Mouse (Mus musculus): ENCODE results near the gene B130006D01Rik. TPM values are rescaled to one million over a fixed set of nuclear protein-coding genes. Genes with fewer than 3 reads are reported as not detected.
A peak's percentile ranks its signal among the peaks of the same experiment; 100 is the strongest.

B130006D01Rik gene
- polyA plus RNA-seq, 1 experiment from 2014 or later, result 2.0 TPM

- ATAC-seq (ENCODE audit: low FRiP score, low read depth), result no peak
- Histone ChIP-seq H3K27me3 (no peaks in the 10 kb centered on the region), H3K4me2 (replicated peaks) (no peak overlapping the region), H3K9me3 (no peaks in the 10 kb centered on the region), H3K4me1 (peaks cover 2% of the 10 kb centered on the region; the same call in 1 of the 2 replicates), H3K4me3 (no peak overlapping the region), H3K9ac (no peak overlapping the region), H3K27ac (no peak overlapping the region), H3K36me3 (no peaks in the 10 kb centered on the region)
- WGBS, result 90% methylated on average over 13 of the region's 13 CpGs
Measured at GRCm38 (mm10) chr11:95700778-95701739, 22.3 kb upstream of the B130006D01Rik start.

GRCm38 (mm10) chr11:95704032-95704969 lies 19.1 kb upstream of the B130006D01Rik start:
- no peaks in the 10 kb centered on the region for H3K27me3 ChIP-seq
- H3K27ac ChIP-seq, result no peak overlapping the region
- no peak overlapping the region for H3K4me2 ChIP-seq (replicated peaks)
- H3K4me1 ChIP-seq, result peaks cover 9% of the 10 kb centered on the region
- ATAC-seq (ENCODE audit: low FRiP score, low read depth), result no peak
- H3K4me3 ChIP-seq, result no peak overlapping the region
- no peak overlapping the region for H3K9ac ChIP-seq
- WGBS, result 86% methylated on average over 12 of the region's 12 CpGs
- H3K36me3 ChIP-seq, result no peaks in the 10 kb centered on the region
- H3K9me3 ChIP-seq, result no peaks in the 10 kb centered on the region

- ATAC-seq (ENCODE audit: low FRiP score, low read depth), result no peak
- Histone ChIP-seq H3K4me3 (no peak overlapping the region), H3K9me3 (no peaks in the 10 kb centered on the region), H3K27me3 (no peaks in the 10 kb centered on the region), H3K27ac (no peak overlapping the region), H3K4me2 (replicated peaks) (no peak overlapping the region), H3K9ac (no peak overlapping the region), H3K4me1 (peaks cover 9% of the 10 kb centered on the region), H3K36me3 (no peaks in the 10 kb centered on the region)
- 78% methylated on average over 4 of the region's 4 CpGs for WGBS
Measured at GRCm38 (mm10) chr11:95704970-95705330, 18.4 kb upstream of the B130006D01Rik start.

GRCm38 (mm10) chr11:95709534-95710040 lies 13.8 kb upstream of the B130006D01Rik start:
- H3K4me2 ChIP-seq (replicated peaks), result no peak overlapping the region
- WGBS, result 90% methylated on average over 6 of the region's 6 CpGs
- no peak for ATAC-seq (ENCODE audit: low FRiP score, low read depth)

GRCm38 (mm10) chr11:95710478-95710877 lies 12.9 kb upstream of the B130006D01Rik start:
- no peaks in the 10 kb centered on the region for H3K27me3 ChIP-seq
- H3K4me1 ChIP-seq, result peaks cover 29% of the 10 kb centered on the region
- H3K36me3 ChIP-seq, result no peaks in the 10 kb centered on the region
- no peaks in the 10 kb centered on the region for H3K9me3 ChIP-seq
- H3K27ac ChIP-seq, result no peak overlapping the region
- H3K9ac ChIP-seq, result no peak overlapping the region
- no peak for ATAC-seq (ENCODE audit: low FRiP score, low read depth)
- no peak overlapping the region for H3K4me2 ChIP-seq (replicated peaks)
- WGBS, result 84% methylated on average over 7 of the region's 7 CpGs
- H3K4me3 ChIP-seq, result no peak overlapping the region

More at GRCm38 (mm10) chr11:95709534-95710040, 13.8 kb upstream of the B130006D01Rik start:
- Histone ChIP-seq H3K4me1 (peaks cover 20% of the 10 kb centered on the region), H3K27ac (no peak overlapping the region), H3K36me3 (no peaks in the 10 kb centered on the region), H3K27me3 (no peaks in the 10 kb centered on the region), H3K4me3 (no peak overlapping the region), H3K9ac (no peak overlapping the region), H3K9me3 (no peaks in the 10 kb centered on the region)

- ATAC-seq (ENCODE audit: low FRiP score, low read depth), result 0 out of 2 replicates have a peak, but pooled peaks have one; percentile 12
- Histone ChIP-seq H3K36me3 (no peaks in the 10 kb centered on the region), H3K9me3 (no peaks in the 10 kb centered on the region), H3K27ac (peak overlapping the region; percentile 97; the same call in 1 of the 2 replicates), H3K4me2 (replicated peaks) (peak overlapping the region; percentile 92), H3K27me3 (no peaks in the 10 kb centered on the region), H3K9ac (no peak overlapping the region), H3K4me3 (peak overlapping the region; percentile 96), H3K4me1 (peaks cover 39% of the 10 kb centered on the region)
- 36% methylated on average over 12 of the region's 12 CpGs for WGBS
Measured at GRCm38 (mm10) chr11:95712085-95712562, 11.3 kb upstream of the B130006D01Rik start.

- peak within 1 kb of the TSS; percentile 98 for H3K9ac ChIP-seq
- no peaks in the 10 kb centered on the region for H3K9me3 ChIP-seq
- peaks cover 36% of the 10 kb centered on the region for H3K4me1 ChIP-seq
- H3K36me3 ChIP-seq, result no peaks in the 10 kb centered on the region
- peak within 1 kb of the TSS; percentile 92 for H3K4me2 ChIP-seq (replicated peaks)
- no peaks in the 10 kb centered on the region for H3K27me3 ChIP-seq
- peak within 1 kb of the TSS; percentile 97 for H3K27ac ChIP-seq
- peak; percentile 91 for ATAC-seq (ENCODE audit: low FRiP score, low read depth)
- H3K4me3 ChIP-seq, result peak within 1 kb of the TSS; percentile 96
- under 1% methylated on average over 36 of the region's 103 CpGs for WGBS
Measured at GRCm38 (mm10) chr11:95712563-95713224, 10.7 kb upstream of the B130006D01Rik start, which contains the start of gene Zfp652. Gene Zfp652 (plus strand): TSS chr11:95712673.

GRCm38 (mm10) chr11:95713225-95713810 lies 10.1 kb upstream of the B130006D01Rik start:
- Histone ChIP-seq H3K4me3 (peak overlapping the region; percentile 96), H3K9ac (peak overlapping the region; percentile 98), H3K27me3 (no peaks in the 10 kb centered on the region), H3K4me2 (replicated peaks) (peak overlapping the region; percentile 92), H3K36me3 (no peaks in the 10 kb centered on the region), H3K4me1 (peaks cover 29% of the 10 kb centered on the region), H3K9me3 (no peaks in the 10 kb centered on the region), H3K27ac (peak overlapping the region; percentile 97)
- whole genome bisulfite sequencing, result 0% methylated on average over 39 of the region's 49 CpGs
- peak; percentile 48 for ATAC-seq (ENCODE audit: low FRiP score, low read depth)

GRCm38 (mm10) chr11:95713811-95714241 lies 9.6 kb upstream of the B130006D01Rik start:
- H3K4me3 ChIP-seq, result peak overlapping the region; percentile 96
- peak overlapping the region; percentile 97; the same call in 1 of the 2 replicates for H3K27ac ChIP-seq
- H3K27me3 ChIP-seq, result no peaks in the 10 kb centered on the region
- no peak for ATAC-seq (ENCODE audit: low FRiP score, low read depth)
- H3K4me2 ChIP-seq (replicated peaks), result peak overlapping the region; percentile 92
- H3K4me1 ChIP-seq, result peaks cover 29% of the 10 kb centered on the region
- under 1% methylated on average over 13 of the region's 13 CpGs for WGBS
- H3K36me3 ChIP-seq, result no peaks in the 10 kb centered on the region
- peak overlapping the region; percentile 98 for H3K9ac ChIP-seq
- H3K9me3 ChIP-seq, result no peaks in the 10 kb centered on the region

- Histone ChIP-seq H3K4me1 (peaks cover 29% of the 10 kb centered on the region), H3K4me3 (peak overlapping the region; percentile 96), H3K27me3 (no peaks in the 10 kb centered on the region), H3K9me3 (no peaks in the 10 kb centered on the region), H3K36me3 (no peaks in the 10 kb centered on the region), H3K9ac (peak overlapping the region; percentile 98), H3K4me2 (replicated peaks) (peak overlapping the region; percentile 92), H3K27ac (no peak overlapping the region)
- 48% methylated on average over 7 of the region's 7 CpGs for WGBS
- no peak for ATAC-seq (ENCODE audit: low FRiP score, low read depth)
Measured at GRCm38 (mm10) chr11:95714411-95714810, 9.0 kb upstream of the B130006D01Rik start.

GRCm38 (mm10) chr11:95716136-95716535 lies 7.3 kb upstream of the B130006D01Rik start:
- H3K9ac ChIP-seq, result no peak overlapping the region
- no peak overlapping the region for H3K27ac ChIP-seq
- H3K4me1 ChIP-seq, result peaks cover 29% of the 10 kb centered on the region
- ATAC-seq (ENCODE audit: low FRiP score, low read depth), result no peak
- H3K9me3 ChIP-seq, result no peaks in the 10 kb centered on the region
- no peaks in the 10 kb centered on the region for H3K36me3 ChIP-seq
- WGBS, result 59% methylated on average over 8 of the region's 8 CpGs
- H3K4me3 ChIP-seq, result no peak overlapping the region
- H3K27me3 ChIP-seq, result no peaks in the 10 kb centered on the region
- 0 out of 2 replicates have a peak overlapping the region, but pooled peaks have one; percentile 92 for H3K4me2 ChIP-seq (replicated peaks)

All from limb, embryonic 13.5 days (tissue).